Mouse (Mus musculus) T-cell, adult 66 days (primary cell): Measurements from ENCODE around the gene Ppfia3. TPM values are rescaled to one million over a fixed set of nuclear protein-coding genes. Genes with fewer than 3 reads are reported as not detected.

ENCODE experiments used
- total RNA-seq, 2 experiments: library from RNA; stranded (reverse); gene quantifications; 3 replicates in 1 of 2; 4 replicates in 1 of 2; pipeline ENCODE4 v1.2.4; 2023

The Ppfia3 gene
- total RNA-seq: under 1 TPM; 0.15 to 0.50 TPM

DNA sequence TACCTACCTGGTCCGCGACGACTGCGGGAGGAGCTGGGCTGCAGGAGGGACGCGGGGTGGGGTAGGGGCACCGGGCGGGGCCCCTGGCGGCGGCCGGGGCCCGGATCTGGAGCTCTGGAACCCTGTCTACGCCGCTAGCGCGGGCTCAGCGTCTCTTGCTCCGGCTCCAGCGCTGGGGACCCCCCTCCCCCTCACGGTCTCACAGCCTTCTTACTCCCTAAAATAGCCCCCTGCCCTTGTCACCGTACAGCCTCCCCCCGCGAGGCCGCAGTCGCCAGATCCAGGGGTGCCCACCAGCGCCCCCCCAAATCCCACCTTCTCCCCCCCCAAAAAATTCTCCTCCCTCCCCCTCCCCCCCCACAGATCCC is at the start of gene Ppfia3:
TSS of gene Ppfia3 (minus strand) at position 368 of the 368 bp plus-strand sequence.

DNA sequence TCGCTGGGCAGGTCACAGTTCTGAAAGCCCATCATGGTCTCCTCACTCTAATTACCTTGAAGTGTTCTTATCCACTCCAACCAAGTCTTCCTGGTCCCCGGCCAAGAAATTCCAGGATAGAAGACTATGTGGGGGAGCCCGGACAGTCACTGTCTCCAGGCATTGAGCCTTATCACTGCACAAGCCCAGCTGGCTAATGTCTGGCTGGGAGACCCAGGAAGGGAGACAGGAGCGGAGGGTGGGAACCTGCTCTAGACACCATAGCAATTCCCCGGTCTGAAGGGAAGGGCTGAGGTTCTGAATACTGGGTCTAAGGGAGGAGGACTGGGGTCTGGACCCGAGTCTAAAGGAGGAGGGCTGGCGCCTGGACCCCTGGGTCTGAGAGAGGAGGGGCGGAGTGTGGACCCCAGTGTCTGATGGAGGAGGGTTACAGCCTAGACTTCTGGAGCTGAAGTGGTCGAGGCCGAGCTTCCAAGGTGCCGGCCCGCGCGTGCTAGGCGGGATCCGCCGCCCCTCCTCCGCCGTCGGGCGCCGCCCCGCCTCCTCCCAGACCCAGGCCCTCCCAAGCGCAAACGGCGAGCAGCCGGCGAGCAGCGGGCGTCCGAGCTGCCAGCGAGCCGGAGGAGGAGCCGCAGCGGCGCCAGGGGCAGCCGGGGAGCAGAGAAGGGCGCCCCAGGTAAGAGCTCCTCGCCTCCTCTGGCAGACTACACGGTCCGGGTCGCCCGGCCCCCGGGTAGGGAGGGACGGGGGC is 46.5 kb upstream of the Ppfia3 start, which contains the start of gene Ntf5:
TSS of gene Ntf5 (plus strand) at position 583 of the 751 bp plus-strand sequence.

DNA sequence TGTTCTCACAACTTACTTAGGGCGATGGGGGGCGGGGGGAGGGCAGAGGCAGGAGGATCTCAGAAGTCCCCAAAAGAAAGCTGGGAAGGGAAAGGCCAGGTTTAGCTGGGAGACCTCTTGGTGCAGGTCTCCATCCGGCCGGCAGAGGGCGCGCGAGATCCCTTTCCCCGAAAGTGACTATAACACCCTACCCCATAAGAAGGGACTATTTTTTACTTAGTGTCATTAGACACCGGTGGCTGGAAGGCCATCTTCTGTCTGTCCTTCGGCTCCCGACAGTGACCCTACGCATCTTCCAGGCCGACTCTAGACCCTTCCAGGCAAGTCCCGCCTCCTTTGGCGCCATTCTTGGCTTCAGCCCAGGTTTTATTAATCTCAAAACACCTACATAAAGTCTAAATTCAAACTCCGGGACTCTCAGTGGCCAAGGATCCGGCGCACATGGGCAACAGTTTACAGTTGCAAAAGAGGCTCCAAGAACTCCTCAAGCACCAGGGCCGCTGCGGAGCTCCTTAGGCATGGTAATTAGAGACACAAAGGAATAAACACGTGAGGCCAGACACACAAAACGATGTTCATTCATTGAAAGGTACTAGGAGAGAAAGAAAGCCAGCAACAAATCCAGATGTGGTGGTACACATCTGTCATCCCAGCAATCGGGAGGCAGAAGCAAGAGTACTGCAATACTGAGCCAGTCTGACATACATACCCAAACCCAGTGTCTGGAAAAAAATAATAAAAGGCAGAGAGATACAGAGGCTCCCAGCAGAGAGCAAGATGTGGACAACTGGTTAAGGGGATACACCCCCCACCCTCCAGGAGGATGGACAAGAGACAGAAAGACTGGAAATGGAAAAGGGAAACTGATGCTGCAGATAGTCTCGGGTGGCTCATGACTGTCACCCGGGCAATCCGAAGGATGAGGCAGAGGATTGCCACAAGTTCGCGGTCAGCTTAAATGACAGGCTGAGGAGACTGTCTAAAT is 38.6 kb upstream of the Ppfia3 start, which contains the start of gene Kcna7:
TSS of gene Kcna7 (plus strand) at position 563 of the 985 bp plus-strand sequence.

DNA sequence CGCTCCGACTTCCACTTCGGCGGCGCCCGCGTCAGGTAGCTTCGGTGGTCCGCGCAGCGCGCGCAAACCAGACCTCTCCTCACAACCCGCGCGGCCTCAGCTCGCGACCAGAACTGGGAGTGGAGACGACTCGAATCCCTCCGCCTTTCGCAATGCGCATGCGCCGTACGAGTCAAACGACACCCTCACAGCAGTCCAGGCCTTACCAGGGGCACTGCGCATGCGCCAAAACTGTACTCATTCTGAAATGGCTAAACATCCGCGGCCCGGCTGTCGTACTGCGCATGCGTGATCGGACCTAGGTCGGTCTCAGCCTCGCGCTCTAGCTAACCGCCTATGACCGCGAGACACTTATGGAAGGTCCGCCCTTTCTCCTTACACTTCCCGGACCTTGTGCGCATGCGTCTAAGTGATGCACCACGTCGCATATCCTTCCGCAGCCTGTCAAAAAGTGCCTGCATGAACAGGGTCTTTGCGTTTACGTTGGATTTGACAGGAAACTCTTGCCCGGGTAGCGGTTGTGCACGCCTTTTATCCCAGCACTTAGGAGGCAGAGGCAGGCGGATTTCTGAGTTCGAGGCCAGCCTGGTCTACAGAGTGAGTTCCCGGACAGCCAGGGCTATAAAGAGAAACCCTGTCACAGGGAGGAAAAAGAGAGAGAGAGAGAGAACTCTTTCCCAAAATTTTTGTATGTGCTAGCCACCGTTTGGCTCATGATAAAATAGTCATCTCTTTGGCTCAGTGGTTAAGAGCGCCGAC is 28.9 kb upstream of the Ppfia3 start, which contains the start of gene Snrnp70:
TSS of gene Snrnp70 (minus strand) at position 165 of the 759 bp plus-strand sequence.

DNA sequence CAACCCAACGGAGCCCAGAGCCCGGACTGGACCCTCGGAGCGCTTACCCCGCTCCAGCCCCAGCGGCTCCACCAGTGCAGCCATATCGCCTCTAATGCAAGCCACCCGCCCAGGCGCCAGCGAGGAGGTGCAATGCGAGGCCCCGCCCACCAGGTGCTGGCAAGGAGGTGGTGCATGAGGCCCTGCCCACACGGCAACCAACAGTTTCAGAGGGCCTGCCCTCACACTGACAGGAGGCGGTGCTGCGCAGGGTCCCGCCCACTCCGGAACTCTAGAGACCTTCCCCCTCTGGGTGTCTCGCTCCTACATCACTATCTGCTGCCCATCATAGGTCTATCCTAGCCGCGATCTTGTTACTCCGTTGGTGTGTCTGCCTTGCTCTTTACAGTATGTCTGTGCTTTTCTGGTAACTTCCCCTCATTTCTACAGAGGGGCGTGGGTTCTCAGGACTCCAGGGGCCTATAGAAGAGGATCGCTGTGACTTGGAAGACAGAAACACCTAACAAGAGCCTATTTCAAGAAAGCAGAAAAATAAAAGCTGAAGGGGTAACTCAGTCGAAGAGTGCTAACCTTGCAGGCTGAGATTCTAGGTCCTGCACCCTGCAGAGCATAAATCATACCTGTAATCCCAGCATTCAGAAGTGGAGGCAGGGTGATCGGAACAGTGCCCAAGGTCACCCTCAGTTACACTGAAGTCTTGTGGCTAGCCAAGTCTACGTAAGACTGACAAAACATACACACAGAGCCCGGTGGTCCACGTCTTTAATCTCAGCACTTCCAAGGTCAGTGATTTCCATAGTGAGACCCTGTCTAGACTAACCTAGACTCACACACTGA is 3.9 kb upstream of the Ppfia3 start, which contains the start of gene Lin7b:
TSS of gene Lin7b (minus strand) at position 109 of the 837 bp plus-strand sequence.

DNA sequence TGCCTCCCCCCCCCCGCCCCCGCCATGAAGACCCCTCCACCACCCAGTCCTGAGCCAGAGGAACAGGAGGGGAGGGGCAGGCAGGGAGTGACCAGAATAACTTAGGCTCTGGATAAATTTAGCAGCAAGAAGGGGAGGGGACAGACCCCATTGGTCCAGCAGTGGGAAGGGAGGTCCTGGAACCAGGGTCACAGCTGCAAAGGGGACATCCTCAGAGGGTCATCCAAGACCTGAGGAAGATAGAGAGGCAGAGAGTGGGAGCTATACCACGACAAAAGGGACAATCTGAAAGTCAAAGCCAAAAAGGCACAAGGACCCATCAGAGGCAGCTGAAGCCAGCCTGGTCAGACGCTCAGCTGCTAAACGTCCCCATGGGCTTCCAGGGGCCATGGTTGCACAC is 31.8 kb downstream of the Ppfia3 start, which contains the start of gene Hrc:
TSS of gene Hrc (plus strand) at position 235 of the 400 bp plus-strand sequence.

DNA sequence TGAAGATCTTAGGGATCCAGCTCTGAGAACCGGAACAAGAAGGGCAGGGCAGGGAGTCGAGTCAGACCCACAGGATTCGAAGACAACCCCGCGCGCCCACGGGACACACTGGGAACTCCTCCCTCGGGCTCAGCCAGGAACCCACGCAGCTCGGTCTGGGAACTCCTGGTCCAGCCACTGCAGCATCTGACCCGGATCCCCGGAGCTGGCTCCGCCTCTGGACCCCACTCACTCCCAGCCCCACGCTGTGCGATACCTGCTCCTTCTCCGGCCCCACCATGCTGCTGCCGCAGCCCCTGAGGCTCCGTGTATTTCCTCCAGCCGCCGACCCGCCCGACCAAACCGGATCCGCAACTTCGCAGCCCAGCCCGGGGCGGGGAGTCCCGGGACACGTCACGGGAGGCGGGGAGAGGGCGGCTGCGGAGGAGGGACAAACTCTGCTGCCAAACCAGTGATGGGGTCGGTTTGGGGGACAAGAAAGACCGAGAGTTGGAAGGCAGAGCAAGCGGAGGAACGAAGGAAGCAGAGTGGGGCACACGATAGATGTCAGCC is 33.3 kb downstream of the Ppfia3 start, which contains the start of gene Trpm4:
TSS of gene Trpm4 (minus strand) at position 350 of the 552 bp plus-strand sequence.

Other genes with a start within 250 kb of the Ppfia3 start
- gene Rps11, start 242.6 kb downstream of the Ppfia3 start, total RNA-seq: 1,000 to 10,000 TPM; 3,284 to 3,343 TPM
- gene Rpl13a, start 238.3 kb downstream of the Ppfia3 start, total RNA-seq: 1,000 to 10,000 TPM; 5,708 to 6,154 TPM
- gene Gm45713, start 230.8 kb downstream of the Ppfia3 start, total RNA-seq: not detected
- 100 to 1,000 TPM; 236 to 250 TPM for gene Flt3l, start 230.6 kb downstream of the Ppfia3 start, total RNA-seq
- 10 to 100 TPM; 30.3 to 44.8 TPM for gene Pih1d1, start 212.7 kb downstream of the Ppfia3 start, total RNA-seq
- 10 to 100 TPM; 55.0 to 58.1 TPM for gene Aldh16a1, start 212.4 kb downstream of the Ppfia3 start, total RNA-seq
- under 1 TPM in 1 of 2 experiments, not detected in 1; 0.30 TPM for gene Slc17a7, start 203.1 kb downstream of the Ppfia3 start, total RNA-seq
- not detected for gene Gfy, start 187.4 kb downstream of the Ppfia3 start, total RNA-seq
- gene Pth2, start 186.0 kb downstream of the Ppfia3 start, total RNA-seq: not detected
- gene Ccdc155, start 162.1 kb downstream of the Ppfia3 start, total RNA-seq: not detected
- gene Dkkl1, start 154.9 kb downstream of the Ppfia3 start, total RNA-seq: 1 to 10 TPM in 1 of 2 experiments, under 1 TPM in 1; 0.83 to 1.0 TPM
- gene Tead2, start 151.3 kb downstream of the Ppfia3 start, total RNA-seq: not detected
- gene Cd37, start 127.9 kb downstream of the Ppfia3 start, total RNA-seq: 100 to 1,000 TPM; 270 to 288 TPM
- not detected for gene Slc6a16, start 125.9 kb downstream of the Ppfia3 start, total RNA-seq
- gene Slc6a21, start 89.5 kb downstream of the Ppfia3 start, total RNA-seq: not detected
- gene Trpm4, start 33.2 kb downstream of the Ppfia3 start, total RNA-seq: 10 to 100 TPM; 11.4 to 15.3 TPM
- not detected for gene Hrc, start 31.7 kb downstream of the Ppfia3 start, total RNA-seq
- gene Lin7b, start 3.6 kb upstream of the Ppfia3 start, total RNA-seq: 1 to 10 TPM; 3.0 to 3.6 TPM
- gene Snrnp70, start 28.7 kb upstream of the Ppfia3 start, total RNA-seq: 100 to 1,000 TPM; 682 to 709 TPM
- gene Kcna7, start 38.6 kb upstream of the Ppfia3 start, total RNA-seq: not detected
- gene Ntf5, start 46.7 kb upstream of the Ppfia3 start, total RNA-seq: not detected
- gene Lhb, start 53.8 kb upstream of the Ppfia3 start, total RNA-seq: not detected
- 1 to 10 TPM; 6.5 to 6.8 TPM for gene Gys1, start 67.8 kb upstream of the Ppfia3 start, total RNA-seq
- gene Ruvbl2, start 71.1 kb upstream of the Ppfia3 start, total RNA-seq: 10 to 100 TPM; 48.6 to 51.6 TPM
- 100 to 1,000 TPM; 409 to 413 TPM for gene Ftl1, start 92.9 kb upstream of the Ppfia3 start, total RNA-seq
- 10 to 100 TPM; 79.4 to 86.6 TPM for gene Bax, start 99.9 kb upstream of the Ppfia3 start, total RNA-seq
- gene Tulp2, start 114.9 kb upstream of the Ppfia3 start, total RNA-seq: not detected
- not detected for gene Gm45808, start 119.8 kb upstream of the Ppfia3 start, total RNA-seq
- gene Dhdh, start 121.8 kb upstream of the Ppfia3 start, total RNA-seq: under 1 TPM; 0.62 to 0.96 TPM
- gene Nucb1, start 143.4 kb upstream of the Ppfia3 start, total RNA-seq: 100 to 1,000 TPM in 1 of 2 experiments, 10 to 100 TPM in 1; 99.7 to 118 TPM
- gene Ppp1r15a, start 159.2 kb upstream of the Ppfia3 start, total RNA-seq: 100 to 1,000 TPM; 770 to 887 TPM
- 1 to 10 TPM; 1.2 to 1.4 TPM for gene Plekha4, start 159.3 kb upstream of the Ppfia3 start, total RNA-seq
- not detected for gene Hsd17b14, start 187.9 kb upstream of the Ppfia3 start, total RNA-seq
- 10 to 100 TPM; 38.7 to 43.5 TPM for gene Bcat2, start 203.1 kb upstream of the Ppfia3 start, total RNA-seq
- not detected for gene Fgf21, start 248.5 kb upstream of the Ppfia3 start, total RNA-seq